Mouse (Mus musculus) MEL (cell line): ENCODE results near the gene Dnm2.
A peak's percentile ranks its signal among the peaks of the same experiment; 100 is the strongest.

Source experiments
- CTCF ChIP-seq, 3 experiments: IDR thresholded peaks in 2 of 3; conservative IDR thresholded peaks in 1 of 3; 2 replicates each; pipeline ENCODE4 v1.5.1; 2011 to 2012; ENCODE audit warnings: low read length in 3 of 3, low read depth in 2 of 3, mild to moderate bottlenecking in 2 of 3, improper control_type of control experiment in 1 of 3, inconsistent platforms in 1 of 3, mixed read lengths in 1 of 3, moderate library complexity in 1 of 3; ENCODE audit not compliant: control insufficient read depth in 1 of 3, insufficient read depth in 1 of 3, poor library complexity in 1 of 3, severe bottlenecking in 1 of 3
- EP300 ChIP-seq, 2 experiments: IDR thresholded peaks; 2 replicates each; pipeline ENCODE4 v1.6.1; 2011; ENCODE audit warnings: improper control_type of control experiment in 2 of 2, low read length in 2 of 2, low read depth in 1 of 2, mild to moderate bottlenecking in 1 of 2
- KAT2A ChIP-seq: conservative IDR thresholded peaks from 2 replicates; pipeline ENCODE4 v1.6.1; 2012; ENCODE audit warnings: low read depth, low read length, improper control_type of control experiment, inconsistent platforms
- MAFK ChIP-seq: IDR thresholded peaks from 2 replicates; pipeline ENCODE4 v1.6.1; 2011; ENCODE audit warnings: low read depth, mild to moderate bottlenecking, low read length, improper control_type of control experiment, borderline replicate concordance
- MEF2A ChIP-seq: IDR thresholded peaks from 2 replicates; pipeline ENCODE4 v1.6.1; 2014; ENCODE audit warnings: low read depth, mild to moderate bottlenecking, inconsistent platforms, low read length, improper control_type of control experiment; ENCODE audit not compliant: poor library complexity, insufficient replicate concordance, severe bottlenecking; ENCODE audit errors: extremely low read depth
- MXI1 ChIP-seq: IDR thresholded peaks from 2 replicates; pipeline ENCODE4 v1.6.1; 2011; ENCODE audit warnings: mild to moderate bottlenecking, low read depth, low read length, improper control_type of control experiment
- NRF1 ChIP-seq: IDR thresholded peaks from 2 replicates; pipeline ENCODE4 v1.6.1; 2014; ENCODE audit warnings: low read depth, mild to moderate bottlenecking, inconsistent platforms, low read length, improper control_type of control experiment, moderate library complexity; ENCODE audit not compliant: poor library complexity, insufficient read depth, severe bottlenecking
- POLR2A ChIP-seq, 2 experiments: IDR thresholded peaks; 2 replicates each; pipeline ENCODE4 v1.6.1; 2011 to 2012; ENCODE audit warnings: low read length in 2 of 2, mild to moderate bottlenecking in 2 of 2, control low read depth in 1 of 2, improper control_type of control experiment in 1 of 2, low read depth in 1 of 2, moderate library complexity in 1 of 2; ENCODE audit not compliant: control insufficient read depth in 1 of 2, insufficient read depth in 1 of 2, poor library complexity in 1 of 2
- POLR2AphosphoS5 ChIP-seq: IDR thresholded peaks from 2 replicates; pipeline ENCODE4 v1.6.1; 2012; ENCODE audit warnings: low read depth, borderline replicate concordance, mild to moderate bottlenecking, inconsistent platforms, low read length, moderate library complexity, mixed read lengths
- RAD21 ChIP-seq: IDR thresholded peaks from 2 replicates; pipeline ENCODE4 v1.6.1; 2011; ENCODE audit warnings: mild to moderate bottlenecking, low read depth, low read length, improper control_type of control experiment
- TCF12 ChIP-seq: IDR thresholded peaks from 2 replicates; pipeline ENCODE4 v1.6.1; 2014; ENCODE audit warnings: low read depth, mild to moderate bottlenecking, inconsistent platforms, low read length, improper control_type of control experiment, moderate library complexity
- UBTF ChIP-seq: IDR thresholded peaks from 2 replicates; pipeline ENCODE4 v1.6.1; 2012; ENCODE audit warnings: low read depth, mild to moderate bottlenecking, inconsistent platforms, low read length, improper control_type of control experiment, moderate library complexity, borderline replicate concordance; ENCODE audit not compliant: insufficient read depth
- ZMIZ1 ChIP-seq: IDR thresholded peaks from 2 replicates; pipeline ENCODE4 v1.6.1; 2012; ENCODE audit warnings: low read depth, mild to moderate bottlenecking, inconsistent platforms, low read length, improper control_type of control experiment, moderate library complexity
- ZNF384 ChIP-seq: IDR thresholded peaks from 2 replicates; pipeline ENCODE4 v1.6.1; 2012; ENCODE audit warnings: low read depth, mild to moderate bottlenecking, inconsistent platforms, low read length, improper control_type of control experiment

DNA sequence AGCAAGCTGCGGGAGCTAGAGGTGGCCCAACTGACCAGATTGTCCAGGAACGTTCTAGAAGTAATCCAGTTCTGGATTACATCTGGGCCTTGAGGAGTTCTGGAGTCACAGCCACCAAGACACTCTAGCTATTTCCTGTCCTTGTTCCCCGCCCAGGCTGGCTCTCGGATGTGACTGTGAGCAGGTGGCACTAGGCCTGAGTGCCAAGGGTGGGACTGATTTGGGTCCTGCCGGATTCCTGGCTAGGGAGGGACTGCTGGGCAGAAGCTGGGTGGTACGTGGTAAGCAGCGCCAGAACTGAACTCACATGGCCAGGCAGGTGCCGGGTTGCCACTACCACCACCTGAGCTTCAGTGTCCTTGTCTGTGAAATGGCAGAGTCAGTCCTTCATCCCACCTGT is 26.7 kb downstream of the Dnm2 start:
- TF ChIP-seq POLR2A (IDR thresholded peaks at IDR 0.05; ENCODE audit: control insufficient read depth in 1 of 2, insufficient read depth in 1 of 2, low read depth in 1 of 2, low read length in 2 of 2, poor library complexity in 1 of 2) (no peak), KAT2A (no peak), CTCF (IDR thresholded peaks at IDR 0.05 in 2 of 3, conservative IDR thresholded peaks at IDR 0.05 in 1 of 3; ENCODE audit: control insufficient read depth in 1 of 3, insufficient read depth in 1 of 3, low read depth in 2 of 3, low read length in 3 of 3, poor library complexity in 1 of 3, severe bottlenecking in 1 of 3) (no peak), TCF12 (no peak), ZNF384 (no peak), MEF2A (no peak), POLR2AphosphoS5 (peak; percentile 85; the same call in 1 of the 2 replicates), NRF1 (no peak), MXI1 (no peak), EP300 (IDR thresholded peaks at IDR 0.05; ENCODE audit: low read depth in 1 of 2, low read length in 2 of 2) (no peak), ZMIZ1 (no peak), RAD21 (no peak), UBTF (no peak), MAFK (no peak)
